Mouse (Mus musculus) inflammation-experienced regulatory T-cells, adult 16 weeks (primary cell): ENCODE measurements around the gene Plekhj1. TPM values are rescaled to one million over a fixed set of nuclear protein-coding genes. Genes with fewer than 3 reads are reported as not detected.

Experiments
- polyA plus RNA-seq: library from polyadenylated mRNA; unstranded; fragments of 100-300 nt; shearing (Covaris generic); gene quantifications from one replicate; pipeline ENCODE4 v1.2.1, GENCODE M21; 2017

Gene Plekhj1
- polyA plus RNA-seq: 259 TPM

DNA sequence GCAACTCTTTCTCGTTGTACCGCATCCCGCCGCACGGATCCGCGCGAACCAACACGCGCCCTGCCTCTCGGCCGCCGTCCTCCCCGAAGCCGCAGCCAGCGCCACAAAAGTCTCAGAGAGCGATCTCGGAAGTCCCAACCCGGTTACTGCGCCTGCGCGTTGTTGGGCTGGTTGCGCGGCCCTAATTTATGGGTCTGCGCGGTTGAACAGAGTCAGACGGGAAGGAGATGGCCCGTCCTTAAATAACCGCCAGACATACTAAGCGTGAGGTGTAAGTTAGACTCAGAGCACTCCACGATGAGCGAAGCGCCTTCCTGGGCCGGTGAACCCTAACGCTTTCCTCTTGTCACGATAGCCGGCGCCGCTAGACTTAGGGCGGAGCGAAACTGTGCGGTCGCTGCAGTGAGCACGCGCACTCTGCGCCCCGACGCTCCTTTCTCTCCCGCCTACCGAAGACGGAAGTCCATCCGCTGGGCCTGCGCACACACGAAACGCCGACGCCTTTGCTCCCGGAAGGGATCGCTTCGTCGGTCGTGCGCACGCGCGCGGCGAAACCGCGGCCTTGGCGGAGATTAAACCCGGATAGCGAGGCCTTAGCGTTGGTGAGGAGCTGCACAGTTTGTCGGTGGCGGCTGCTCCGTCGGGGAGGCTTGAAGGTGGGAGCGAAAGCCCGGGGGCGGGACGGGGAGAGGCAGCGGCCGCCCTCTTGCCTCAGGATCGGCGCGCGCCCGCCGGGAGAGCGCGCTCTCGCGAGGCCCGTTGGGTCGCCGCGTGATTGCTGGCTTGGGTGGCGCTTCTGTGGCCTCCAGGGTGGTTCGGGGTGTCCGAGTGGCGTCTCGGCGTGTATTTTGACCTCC lies at the start of gene Plekhj1, which contains the start of gene Sf3a2:
Plekhj1 (minus strand) TSS at position 477 of the 857 bp plus-strand sequence.
Sf3a2 (plus strand) TSS at position 49 of the 857 bp plus-strand sequence.

DNA sequence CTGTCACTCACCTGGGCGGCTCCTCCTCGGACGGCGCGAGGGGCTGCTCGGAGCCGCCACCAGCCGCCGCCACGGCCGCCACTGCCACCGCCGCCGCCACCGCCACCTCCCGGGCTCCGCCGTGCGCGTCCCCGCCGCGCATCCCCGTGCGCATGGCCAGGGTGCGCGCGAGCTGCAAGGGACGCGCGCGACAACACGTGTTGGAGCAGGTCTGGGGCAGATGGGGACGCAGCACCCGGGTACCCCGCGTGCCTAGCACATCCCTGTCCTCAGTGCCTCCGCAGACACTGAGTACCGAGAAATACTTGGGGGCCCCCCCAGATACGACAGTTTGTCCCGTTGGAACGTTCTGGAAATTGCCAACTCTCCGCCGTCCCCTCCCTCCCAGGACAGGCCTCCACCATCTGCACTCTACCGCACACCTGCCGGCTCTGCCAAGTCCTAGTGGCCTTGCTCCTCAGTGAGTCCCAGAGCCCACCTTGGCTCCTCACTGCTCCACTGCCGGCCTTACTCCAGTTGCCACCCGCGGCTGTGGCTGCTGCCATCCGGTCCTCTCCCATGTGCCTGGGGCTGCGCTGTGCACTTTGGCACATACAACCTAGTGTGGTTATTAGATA lies 45.6 kb upstream of the Plekhj1 start, which contains the start of gene Lingo3:
Lingo3 (minus strand) TSS at position 109 of the 617 bp plus-strand sequence.

DNA sequence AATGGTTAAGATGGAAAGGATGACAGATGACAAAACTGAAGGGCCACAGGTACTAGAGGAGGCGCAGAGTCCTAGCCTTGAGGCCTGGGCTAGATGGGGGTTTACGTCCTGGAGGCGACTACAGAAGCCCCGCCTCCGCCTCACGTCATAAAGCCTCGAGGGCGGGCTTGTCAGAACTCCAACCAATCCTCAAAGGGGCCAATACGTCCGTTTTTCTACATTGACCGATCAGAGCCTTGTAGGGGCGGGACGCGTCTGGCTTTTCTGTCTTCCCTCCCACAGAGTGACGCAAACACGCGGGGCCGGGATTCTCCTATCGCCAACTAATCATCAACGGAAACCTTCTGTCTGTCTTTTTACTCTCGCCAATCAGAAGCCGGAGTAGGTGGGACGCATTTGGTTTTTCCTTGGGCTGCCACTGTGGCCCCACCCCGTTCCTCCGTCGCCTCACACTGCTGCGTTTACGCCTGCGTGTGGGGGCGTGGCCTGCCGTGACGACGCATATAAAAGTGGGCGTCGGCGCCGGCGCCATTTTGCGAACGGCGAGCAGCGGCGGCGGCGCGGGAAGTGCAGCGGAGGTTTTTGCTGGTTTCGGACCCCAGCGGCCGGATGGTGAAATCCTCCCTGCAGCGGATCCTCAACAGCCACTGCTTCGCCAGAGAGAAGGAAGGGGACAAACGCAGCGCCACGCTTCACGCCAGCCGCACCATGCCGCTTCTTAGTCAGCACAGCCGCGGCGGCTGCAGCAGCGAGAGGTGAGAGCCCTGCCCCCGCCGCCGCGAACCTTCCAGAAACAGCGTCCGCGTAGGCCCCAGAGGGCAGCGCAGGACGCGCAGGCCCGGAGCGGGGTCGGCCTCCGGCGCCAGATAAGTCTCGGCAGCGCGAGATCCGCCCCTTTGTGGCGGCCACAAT lies 28.0 kb upstream of the Plekhj1 start, which contains the start of gene Oaz1:
Oaz1 (plus strand) TSS at position 506 of the 912 bp plus-strand sequence.

DNA sequence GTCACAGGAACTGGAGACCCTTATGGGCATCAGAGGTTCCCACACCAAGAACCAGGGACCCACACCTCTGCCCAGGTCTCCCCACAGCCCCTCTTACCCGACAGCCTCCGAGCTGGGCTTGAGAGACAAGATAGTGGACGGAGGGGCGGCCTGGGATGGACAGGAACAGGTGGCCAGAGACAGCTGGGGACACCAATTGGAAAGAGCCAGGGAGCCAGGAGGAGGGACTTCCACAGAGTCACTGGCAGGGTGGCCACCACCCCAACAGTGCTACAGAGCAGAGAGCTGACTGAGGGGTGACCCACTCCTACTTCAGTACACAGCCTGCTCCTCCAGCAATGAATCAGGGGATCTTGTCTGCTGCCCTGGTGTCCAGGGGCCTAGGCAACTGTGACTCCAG lies 14.9 kb upstream of the Plekhj1 start, which contains the start of gene Jsrp1:
Jsrp1 (minus strand) TSS at position 133 of the 400 bp plus-strand sequence.

DNA sequence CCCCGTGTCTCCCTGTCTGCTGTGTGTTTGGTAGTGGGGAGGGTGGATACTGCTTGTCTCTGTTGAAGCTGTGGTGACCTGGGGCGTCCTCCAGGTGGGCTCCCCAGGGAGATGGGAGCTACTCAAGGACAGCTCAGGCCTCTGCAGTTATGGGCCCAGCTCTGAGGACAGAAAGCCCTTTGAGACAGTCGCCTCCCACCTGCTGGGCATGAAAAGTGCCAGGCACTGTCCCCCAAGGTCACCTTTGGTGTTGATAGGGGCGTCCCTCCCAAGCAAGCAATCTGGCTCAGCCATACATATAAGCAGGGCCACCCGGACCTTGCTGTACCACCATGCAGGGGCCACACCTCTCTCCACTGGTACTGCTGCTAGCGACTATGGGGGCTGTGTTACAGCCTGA lies 6.5 kb upstream of the Plekhj1 start, which contains the start of gene Amh:
Amh (plus strand) TSS at position 328 of the 400 bp plus-strand sequence.

DNA sequence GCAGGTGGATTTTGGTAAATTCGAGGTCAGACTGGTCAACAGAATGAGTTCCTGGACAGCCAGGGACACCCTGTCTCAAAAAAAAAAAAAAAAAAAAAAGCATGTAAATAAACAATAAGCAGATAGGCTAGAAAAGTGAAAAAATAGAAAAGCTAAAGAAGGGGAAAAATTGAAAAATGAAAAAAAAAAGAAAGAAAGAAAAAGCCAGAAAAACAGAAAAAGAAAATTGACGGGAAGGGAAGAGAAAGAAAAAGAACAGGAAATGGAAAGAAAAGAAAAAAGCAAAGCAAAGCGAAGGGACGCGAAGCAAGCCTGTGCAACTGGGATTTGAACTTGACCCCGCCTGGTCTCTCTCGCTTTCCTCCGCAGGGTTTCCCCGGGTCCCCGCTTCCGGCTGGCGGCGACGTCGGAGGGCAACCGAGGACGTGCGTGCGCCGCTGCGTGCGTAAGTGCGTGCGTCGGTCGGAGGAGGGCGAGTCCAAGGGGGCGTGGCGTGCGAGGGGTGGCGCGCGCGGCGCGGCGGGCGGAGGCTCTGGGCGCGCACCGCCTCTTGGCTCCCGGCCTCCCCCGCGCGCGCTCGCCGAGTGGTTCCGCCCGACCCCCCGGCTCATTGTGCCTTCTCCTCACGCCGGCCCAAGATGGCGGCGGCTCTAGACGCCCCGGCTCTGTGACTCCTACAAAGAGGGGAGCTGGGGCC lies 43.7 kb downstream of the Plekhj1 start, which contains the start of gene Dot1l:
Dot1l (plus strand) TSS at position 613 of the 697 bp plus-strand sequence.

Other genes starting within 250 kb of the Plekhj1 start
- 59.7 TPM for gene Rexo1, start 237.1 kb downstream of the Plekhj1 start, polyA plus RNA-seq
- 1.1 TPM for gene Klf16, start 221.3 kb downstream of the Plekhj1 start, polyA plus RNA-seq
- gene Abhd17a, start 208.3 kb downstream of the Plekhj1 start, polyA plus RNA-seq: 36.0 TPM
- 136 TPM for gene Scamp4, start 195.8 kb downstream of the Plekhj1 start, polyA plus RNA-seq
- gene Adat3, start 195.7 kb downstream of the Plekhj1 start, polyA plus RNA-seq: 6.4 TPM
- 10.5 TPM for gene Gm49322, start 192.6 kb downstream of the Plekhj1 start, polyA plus RNA-seq
- gene Csnk1g2, start 175.8 kb downstream of the Plekhj1 start, polyA plus RNA-seq: 9.8 TPM
- gene Btbd2, start 141.6 kb downstream of the Plekhj1 start, polyA plus RNA-seq: 4.6 TPM
- gene Mknk2, start 120.5 kb downstream of the Plekhj1 start, polyA plus RNA-seq: 17.5 TPM
- gene Mob3a, start 96.6 kb downstream of the Plekhj1 start, polyA plus RNA-seq: 426 TPM
- gene Izumo4, start 96.4 kb downstream of the Plekhj1 start, polyA plus RNA-seq: 188 TPM
- 52.0 TPM for gene Ap3d1, start 56.4 kb downstream of the Plekhj1 start, polyA plus RNA-seq
- gene Dot1l, start 43.4 kb downstream of the Plekhj1 start, polyA plus RNA-seq: 9.4 TPM
- gene Sf3a2, start 428 bp downstream of the Plekhj1 start, polyA plus RNA-seq: 68.2 TPM
- gene Amh, start 6.6 kb upstream of the Plekhj1 start, polyA plus RNA-seq: not detected
- gene Jsrp1, start 14.9 kb upstream of the Plekhj1 start, polyA plus RNA-seq: not detected
- 2,156 TPM for gene Oaz1, start 28.0 kb upstream of the Plekhj1 start, polyA plus RNA-seq
- gene Lingo3, start 45.4 kb upstream of the Plekhj1 start, polyA plus RNA-seq: not detected
- gene Lsm7, start 56.6 kb upstream of the Plekhj1 start, polyA plus RNA-seq: 200 TPM
- 39.7 TPM for gene Sppl2b, start 56.6 kb upstream of the Plekhj1 start, polyA plus RNA-seq
- gene Tmprss9, start 73.2 kb upstream of the Plekhj1 start, polyA plus RNA-seq: not detected
- 243 TPM for gene Timm13, start 102.3 kb upstream of the Plekhj1 start, polyA plus RNA-seq
- 18.9 TPM for gene Lmnb2, start 119.6 kb upstream of the Plekhj1 start, polyA plus RNA-seq
- gene Gadd45b, start 131.4 kb upstream of the Plekhj1 start, polyA plus RNA-seq: 93.6 TPM
- 0.09 TPM for gene Gng7, start 216.3 kb upstream of the Plekhj1 start, polyA plus RNA-seq
- not detected for gene Diras1, start 227.0 kb upstream of the Plekhj1 start, polyA plus RNA-seq
- 20.4 TPM for gene Slc39a3, start 238.8 kb upstream of the Plekhj1 start, polyA plus RNA-seq